Mouse (Mus musculus): Measurements from ENCODE around the gene Crct1. TPM values are rescaled to one million over a fixed set of nuclear protein-coding genes. Genes with fewer than 3 reads are reported as not detected.

Crct1 gene
- polyA plus RNA-seq, 1 experiment: not detected

- H3K4me1 ChIP-seq (ENCODE audit: control insufficient read depth, insufficient read depth, insufficient read length, low read length): no peaks in the 10 kb centered on the region
- H3K27ac ChIP-seq (replicated peaks; ENCODE audit: low read depth, low read length): no peak within 1 kb of the TSS
- H3K4me3 ChIP-seq (ENCODE audit: insufficient read depth, low read depth, low read length): no peak within 1 kb of the TSS
Observed at GRCm38 (mm10) chr3:92966761-92967160, 48.7 kb downstream of the Crct1 start, which contains the start of gene Lce3e. TSS of gene Lce3e (plus strand) at chr3:92967061.

Other genes starting within 250 kb of the Crct1 start
- gene Lce1i, start 236.8 kb downstream of the Crct1 start, polyA plus RNA-seq (2012; ENCODE audit: insufficient read depth, insufficient read length, missing spikeins): not detected in 2 replicates
- not detected in 2 replicates for gene Lce1j, start 225.2 kb downstream of the Crct1 start, polyA plus RNA-seq (2012; ENCODE audit: insufficient read depth, insufficient read length, missing spikeins)
- gene Lce1k, start 207.8 kb downstream of the Crct1 start, polyA plus RNA-seq (2012; ENCODE audit: insufficient read depth, insufficient read length, missing spikeins): not detected in 2 replicates
- gene Kprp, start 188.4 kb downstream of the Crct1 start, polyA plus RNA-seq (2012; ENCODE audit: insufficient read depth, insufficient read length, missing spikeins): not detected in 2 replicates
- gene Lce1l, start 164.4 kb downstream of the Crct1 start, polyA plus RNA-seq (2012; ENCODE audit: insufficient read depth, insufficient read length, missing spikeins): not detected in 2 replicates
- gene 2310050C09Rik, start 145.5 kb downstream of the Crct1 start, polyA plus RNA-seq (2012; ENCODE audit: insufficient read depth, insufficient read length, missing spikeins): not detected in 2 replicates
- gene Lce3a, start 89.5 kb downstream of the Crct1 start, polyA plus RNA-seq (2012; ENCODE audit: insufficient read depth, insufficient read length, missing spikeins): not detected in 2 replicates
- not detected in 2 replicates for gene Lce3b, start 82.7 kb downstream of the Crct1 start, polyA plus RNA-seq (2012; ENCODE audit: insufficient read depth, insufficient read length, missing spikeins)
- gene Lce3c, start 71.2 kb downstream of the Crct1 start, polyA plus RNA-seq (2012; ENCODE audit: insufficient read depth, insufficient read length, missing spikeins): not detected in 2 replicates
- not detected in 2 replicates for gene Lce3d, start 58.3 kb downstream of the Crct1 start, polyA plus RNA-seq (2012; ENCODE audit: insufficient read depth, insufficient read length, missing spikeins)
- not detected in 2 replicates for gene Lce3e, start 48.6 kb downstream of the Crct1 start, polyA plus RNA-seq (2012; ENCODE audit: insufficient read depth, insufficient read length, missing spikeins)
- gene Lce3f, start 23.5 kb downstream of the Crct1 start, polyA plus RNA-seq (2012; ENCODE audit: insufficient read depth, insufficient read length, missing spikeins): not detected in 2 replicates
- 3.5 TPM in 1 of 2 replicates, not detected in the other for gene Lce1m, start 3.4 kb upstream of the Crct1 start, polyA plus RNA-seq (2012; ENCODE audit: insufficient read depth, insufficient read length, missing spikeins)
- gene Gm4858, start 53.1 kb upstream of the Crct1 start, polyA plus RNA-seq (2012; ENCODE audit: insufficient read depth, insufficient read length, missing spikeins): not detected in 2 replicates
- gene Crnn, start 129.1 kb upstream of the Crct1 start, polyA plus RNA-seq (2012; ENCODE audit: insufficient read depth, insufficient read length, missing spikeins): not detected in 2 replicates
- 0.20 and 0.29 TPM in 2 replicates for gene Flg2, start 181.6 kb upstream of the Crct1 start, polyA plus RNA-seq (2012; ENCODE audit: insufficient read depth, insufficient read length, missing spikeins)

Measured in brown adipose tissue, adult 24 weeks (tissue).